Comparison of ENCODE assay signal across 9 mouse cellular contexts in genomic region chr7:143480498-143480897, GRCm38 (mm10). TPM values are rescaled to one million over a fixed set of nuclear protein-coding genes. Genes with fewer than 3 reads are reported as not detected.
DNase-seq lines count a peak whose midpoint lies in the region; ATAC-seq and TF ChIP-seq lines count a peak whose summit lies in the region.
"Had no signal": no experiment of that assay in that cellular context is flagged by ENCODE, and none has a peak within 500 bp of the region (broad histone marks: within the 10 kb centered on the region; RNA-seq: fewer than 3 reads in every experiment).

No protein-coding gene starts in this region.

- H3K9ac ChIP-seq in lung, embryonic 16.5 days (ENCODE audit: low read length): no peak overlapping the region
- H3K9ac ChIP-seq: neural tube, embryonic 13.5 days had no signal

- no peaks in the 10 kb centered on the region for H3K36me3 ChIP-seq in lung, embryonic 16.5 days (ENCODE audit: control insufficient read depth, insufficient read depth, low read length)
- H3K36me3 ChIP-seq: neural tube, embryonic 13.5 days had no signal

- H3K27me3 ChIP-seq in lung, embryonic 16.5 days (ENCODE audit: control insufficient read depth, insufficient read depth, low read depth, low read length): no peaks in the 10 kb centered on the region; the same call in 1 of the 2 replicates
- H3K27me3 ChIP-seq: neural tube, embryonic 13.5 days had no signal

- peak; percentile 83 for TF ChIP-seq CTCF in left cerebral cortex, adult 2 months (IDR thresholded peaks at IDR 0.05)
- TF ChIP-seq CTCF in bone marrow macrophage, adult 2 months (IDR thresholded peaks at IDR 0.05; ENCODE audit: low read depth, low read length): peak; percentile 71

- no peaks in the 10 kb centered on the region for H3K4me1 ChIP-seq in bone marrow macrophage, adult 2 months (ENCODE audit: control insufficient read depth, insufficient read depth, low read length)
- no peaks in the 10 kb centered on the region for H3K4me1 ChIP-seq in lung, embryonic 16.5 days (replicated peaks; ENCODE audit: control insufficient read depth, insufficient read depth, low read length)

- H3K4me3 ChIP-seq in left cerebral cortex, adult 2 months: no peak overlapping the region
- no peak overlapping the region for H3K4me3 ChIP-seq in bone marrow macrophage, adult 2 months (ENCODE audit: insufficient read depth, low read length)
- no peak overlapping the region for H3K4me3 ChIP-seq in lung, embryonic 16.5 days (ENCODE audit: low read length)
- H3K4me3 ChIP-seq: neural tube, embryonic 13.5 days had no signal

- no peak overlapping the region for H3K4me2 ChIP-seq in lung, embryonic 16.5 days (ENCODE audit: low read depth, low read length)
- H3K4me2 ChIP-seq: neural tube, embryonic 13.5 days had no signal

- no peak overlapping the region for H3K27ac ChIP-seq in left cerebral cortex, adult 2 months
- H3K27ac ChIP-seq in bone marrow macrophage, adult 2 months (ENCODE audit: insufficient read depth, low read depth, low read length): no peak overlapping the region
- no peak overlapping the region for H3K27ac ChIP-seq in lung, embryonic 16.5 days (ENCODE audit: low read length)
- H3K27ac ChIP-seq: neural tube, embryonic 13.5 days had no signal

- intact Hi-C loops in left cerebral cortex, adult 2 months (cut with DNase I): loop anchor here (1.0 kb wide), 1 partner anchor 26 kb away; no protein-coding TSS in a partner anchor
- intact Hi-C loops in heart, postnatal 10 days (cut with DNase I): loop anchor here (1.0 to 10.0 kb wide), 2 partner anchors 26 to 284 kb away; partner anchors contain the start of gene Mrgprg

- H3K9me3 ChIP-seq in lung, embryonic 16.5 days (ENCODE audit: control insufficient read depth, low read length): no peaks in the 10 kb centered on the region
- H3K9me3 ChIP-seq: neural tube, embryonic 13.5 days had no signal

- 26% methylated on average over 13 of the region's 13 CpGs for WGBS in lung, embryonic 16.5 days

- TF ChIP-seq POLR2A in bone marrow macrophage, adult 2 months (IDR thresholded peaks at IDR 0.05; ENCODE audit: borderline replicate concordance, low read depth, low read length): no peak

- ATAC-seq in lung, embryonic 16.5 days (ENCODE audit: low read depth): peak; percentile 41

- peak; percentile 70 to 82 for DNase-seq in adrenal gland, adult 18-20 months (ENCODE audit: low spot score in 2 of 2)
- no peak for DNase-seq in adrenal gland, adult 8-10 months
- DNase-seq in left cerebral cortex, adult 2 months (ENCODE audit: extremely low spot score in 1 of 2, low spot score in 2 of 2): peak; percentile 46 to 48
- DNase-seq in left cerebral cortex, adult 9 months (ENCODE audit: low spot score in 2 of 2): no peak
- peak; percentile 56 to 83 for DNase-seq in heart, postnatal 10 days
- peak; percentile 72 for DNase-seq in testis, postnatal 14 days (ENCODE audit: low spot score)

RNA-seq across cellular contexts. Expression of gene Slc22a18, which starts 7.0 kb away (rescaled TPM):
- 1 to 10 TPM; 1.9 to 6.7 TPM for total RNA-seq in adrenal gland, adult 18-20 months (2021)
- 1 to 10 TPM; 2.7 to 5.5 (median 3.6) TPM for total RNA-seq in adrenal gland, adult 8-10 months (2022)
- total RNA-seq in left cerebral cortex, adult 2 months (2021): under 1 TPM; 0.58 to 0.81 TPM
- polyA plus RNA-seq in bone marrow macrophage, adult 2 months (2012; ENCODE audit: insufficient read depth, insufficient read length, missing spikeins): 1.6 and 2.4 TPM in 2 replicates
- under 1 TPM; 0.43 to 0.50 TPM for total RNA-seq in heart, postnatal 10 days (2021)
- polyA plus RNA-seq in lung, embryonic 16.5 days (2015; fragmentation: Nextera tagmentation; extraction: Ambion mirVana): 3.5 and 5.4 TPM in 2 replicates

RNA-seq across cellular contexts. Expression of gene Cdkn1c, which starts 19.6 kb away (rescaled TPM):
- total RNA-seq in adrenal gland, adult 18-20 months (2021): 100 to 1,000 TPM; 153 to 767 TPM
- 1,000 to 10,000 TPM in 1 of 4 experiments, 100 to 1,000 TPM in 3; 211 to 1,262 (median 590) TPM for total RNA-seq in adrenal gland, adult 8-10 months (2022)
- total RNA-seq in left cerebral cortex, adult 2 months (2021): 10 to 100 TPM; 10.3 to 10.7 TPM
- polyA plus RNA-seq in bone marrow macrophage, adult 2 months (2012; ENCODE audit: insufficient read depth, insufficient read length, missing spikeins): 8.5 and 11.8 TPM in 2 replicates
- 10 to 100 TPM; 47.2 to 48.0 TPM for total RNA-seq in heart, postnatal 10 days (2021)
- 434 and 478 TPM in 2 replicates for polyA plus RNA-seq in lung, embryonic 16.5 days (2015; fragmentation: Nextera tagmentation; extraction: Ambion mirVana)

RNA-seq across cellular contexts. Expression of gene Phlda2, which starts 22.5 kb away (rescaled TPM):
- 1 to 10 TPM in 1 of 2 experiments, under 1 TPM in 1; 0.45 to 2.8 TPM for total RNA-seq in adrenal gland, adult 18-20 months (2021)
- 1 to 10 TPM in 2 of 4 experiments, under 1 TPM in 2; 0.49 to 5.2 (median 2.2) TPM for total RNA-seq in adrenal gland, adult 8-10 months (2022)
- not detected for total RNA-seq in left cerebral cortex, adult 2 months (2021)
- not detected in 2 replicates for polyA plus RNA-seq in bone marrow macrophage, adult 2 months (2012; ENCODE audit: insufficient read depth, insufficient read length, missing spikeins)
- total RNA-seq in heart, postnatal 10 days (2021): not detected
- polyA plus RNA-seq in lung, embryonic 16.5 days (2015; fragmentation: Nextera tagmentation; extraction: Ambion mirVana): 5.4 and 6.2 TPM in 2 replicates

Comparison
In these comparisons a context has a peak if more than half of its experiments do, and no peak if none do; other contexts are left out.
1. DNase-seq: peak in adrenal gland, adult 18-20 months (2 of 2), left cerebral cortex, adult 2 months (2 of 2), heart, postnatal 10 days (2 of 2) and testis, postnatal 14 days (single experiment); none in adrenal gland, adult 8-10 months (single experiment) and left cerebral cortex, adult 9 months (0 of 2).
2. RNA of gene Cdkn1c, which starts 19.6 kb away (total RNA-seq): 211 to 1,262 TPM in adrenal gland, adult 8-10 months, 153 to 767 TPM in adrenal gland, adult 18-20 months and 47.2 to 48.0 TPM in heart, postnatal 10 days; 10.3 to 10.7 TPM in left cerebral cortex, adult 2 months; every median in the first group is over 4 times any median in the second.